Mouse (Mus musculus): ENCODE data around the gene Itga7. TPM values are rescaled to one million over a fixed set of nuclear protein-coding genes. Genes with fewer than 3 reads are reported as not detected.
A peak's percentile ranks its signal among the peaks of the same experiment; 100 is the strongest.

Itga7 gene
- polyA plus RNA-seq, 1 experiment = 635 TPM

DNA sequence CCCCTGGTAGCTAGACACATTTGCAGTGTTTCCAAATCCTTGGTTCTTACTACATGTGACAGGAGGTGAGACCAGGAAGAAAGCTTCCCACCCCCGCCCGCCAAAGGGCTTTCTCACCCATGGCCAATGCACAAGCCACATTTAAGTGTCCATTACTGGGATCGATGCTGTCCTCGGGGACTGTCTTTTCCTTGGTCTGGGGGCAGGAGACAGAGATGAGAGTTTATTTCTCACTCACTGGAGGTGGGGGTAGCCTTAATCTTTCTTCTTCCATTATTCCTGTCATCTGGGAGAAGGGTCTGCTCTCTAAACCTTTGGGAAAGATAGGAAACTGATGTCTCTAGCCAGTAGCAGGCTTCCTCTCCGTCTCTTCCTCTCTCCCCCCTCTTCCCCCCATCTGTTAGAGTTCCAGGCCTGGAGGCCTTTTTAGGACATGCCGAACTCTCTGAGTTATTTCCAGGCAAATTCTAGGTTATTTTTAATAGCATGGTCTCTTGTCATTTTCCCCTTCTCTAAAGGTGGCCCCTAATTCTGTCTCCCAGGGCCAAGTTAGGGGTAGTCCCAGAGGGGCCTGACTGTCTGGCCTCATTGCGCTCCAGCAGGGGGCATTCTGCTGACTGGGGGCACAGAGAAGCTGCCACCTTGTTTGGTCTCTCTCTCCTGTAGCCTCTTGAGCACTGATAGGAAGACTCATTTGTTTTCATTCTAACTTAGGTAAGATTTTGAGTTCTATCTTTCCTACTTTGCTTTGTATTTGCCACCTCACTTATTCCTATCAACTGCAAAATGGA, 1.6 kb downstream of the Itga7 start:
- Histone ChIP-seq H3ac (ENCODE audit: control insufficient read depth, insufficient read length) (peak overlapping the region; percentile 47), H3K79me2 (ENCODE audit: control insufficient read depth, insufficient read depth) (peaks cover 74% of the 10 kb centered on the region), H3K4me3 (peak overlapping the region; percentile 91), H3K27me3 (ENCODE audit: control insufficient read depth, insufficient read depth, insufficient read length) (no peaks in the 10 kb centered on the region), H3K36me3 (ENCODE audit: control insufficient read depth, insufficient read depth) (peaks cover 7% of the 10 kb centered on the region), H3K4me2 (ENCODE audit: low read depth) (peak overlapping the region; percentile 98)
- TF ChIP-seq TCF3 (IDR thresholded peaks at IDR 0.05; ENCODE audit: insufficient read length, low read depth) = no peak
- TF ChIP-seq USF1 (IDR thresholded peaks at IDR 0.05; ENCODE audit: low read depth) = no peak
- no peak for TF ChIP-seq POLR2AphosphoS2 (IDR thresholded peaks at IDR 0.05; ENCODE audit: insufficient read length, low read depth)
- no peak for TF ChIP-seq TCF12 (IDR thresholded peaks at IDR 0.05; ENCODE audit: insufficient read depth, poor library complexity, severe bottlenecking)

DNA sequence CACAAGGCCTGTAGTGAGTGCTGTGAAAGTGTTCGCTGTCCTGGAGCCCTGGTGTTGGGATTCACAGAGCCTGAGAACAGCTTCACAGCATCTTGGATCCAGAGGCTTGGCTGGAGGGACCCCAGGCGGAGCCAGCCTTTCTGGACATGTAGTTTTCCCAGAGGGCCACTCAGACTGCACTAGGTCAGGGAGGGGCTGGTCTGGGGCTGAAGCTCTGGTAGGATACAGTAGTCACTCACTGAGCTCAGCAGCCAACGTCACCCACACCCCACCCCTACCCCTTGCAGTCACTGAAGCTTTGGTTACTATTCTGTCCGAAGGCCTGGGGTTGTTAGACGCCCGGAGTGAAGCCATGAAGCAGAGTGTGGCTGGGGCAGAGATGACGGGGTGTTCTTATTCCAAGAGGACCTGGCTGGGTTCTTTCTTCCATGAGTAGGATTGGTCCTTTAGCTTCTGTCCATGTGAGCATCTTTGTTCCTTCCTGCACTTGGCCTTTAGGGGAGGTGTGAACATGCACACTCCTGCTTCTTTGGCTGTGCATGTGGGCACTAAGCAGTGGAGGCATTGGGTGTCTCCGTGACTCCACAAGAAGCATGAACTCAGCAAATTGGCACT, 2.3 kb downstream of the Itga7 start:
- Histone ChIP-seq H3ac (ENCODE audit: control insufficient read depth, insufficient read length) (peak overlapping the region; percentile 47), H3K27me3 (ENCODE audit: control insufficient read depth, insufficient read depth, insufficient read length) (no peaks in the 10 kb centered on the region), H3K36me3 (ENCODE audit: control insufficient read depth, insufficient read depth) (peaks cover 14% of the 10 kb centered on the region), H3K4me2 (ENCODE audit: low read depth) (peak overlapping the region; percentile 98), H3K4me3 (peak overlapping the region; percentile 91), H3K79me2 (ENCODE audit: control insufficient read depth, insufficient read depth) (peaks cover 82% of the 10 kb centered on the region)
- TF ChIP-seq E2F4 (IDR thresholded peaks at IDR 0.05; ENCODE audit: insufficient read depth) (no peak), POLR2A (IDR thresholded peaks at IDR 0.05; ENCODE audit: insufficient read length, low read depth) (peak; percentile 50), POLR2AphosphoS2 (IDR thresholded peaks at IDR 0.05; ENCODE audit: insufficient read length, low read depth) (peak; percentile 64), MYOD1 (IDR thresholded peaks at IDR 0.05; ENCODE audit: control insufficient read depth in 1 of 3, insufficient read length in 2 of 3, low read depth in 2 of 3) (no peak)

GRCm38 (mm10) chr10:128937756-128938390, 4.3 kb downstream of the Itga7 start:
- Histone ChIP-seq H3K36me3 (ENCODE audit: control insufficient read depth, insufficient read depth) (peaks cover 29% of the 10 kb centered on the region), H3K4me2 (ENCODE audit: low read depth) (peak overlapping the region; percentile 98), H3K27me3 (ENCODE audit: control insufficient read depth, insufficient read depth, insufficient read length) (no peaks in the 10 kb centered on the region), H3K4me3 (peak overlapping the region; percentile 91), H3ac (ENCODE audit: control insufficient read depth, insufficient read length) (no peak overlapping the region), H3K79me2 (ENCODE audit: control insufficient read depth, insufficient read depth) (peaks cover 83% of the 10 kb centered on the region)
- peak; percentile 82 for TF ChIP-seq TCF12 (IDR thresholded peaks at IDR 0.05; ENCODE audit: insufficient read depth, poor library complexity, severe bottlenecking)
- no peak for TF ChIP-seq REST (IDR thresholded peaks at IDR 0.05; ENCODE audit: insufficient read depth, insufficient read length)
- peak; percentile 43 for TF ChIP-seq POLR2A (IDR thresholded peaks at IDR 0.05; ENCODE audit: insufficient read length, low read depth)
- TF ChIP-seq MYOD1 (IDR thresholded peaks at IDR 0.05; ENCODE audit: control insufficient read depth in 1 of 3, insufficient read length in 2 of 3, low read depth in 2 of 3) = peak; percentile 98 to 100 (median 100)
- peak; percentile 71 for TF ChIP-seq TCF3 (IDR thresholded peaks at IDR 0.05; ENCODE audit: insufficient read length, low read depth)
- TF ChIP-seq MYOG (IDR thresholded peaks at IDR 0.05; ENCODE audit: control insufficient read depth in 1 of 3, insufficient read depth in 1 of 3, insufficient read length in 2 of 3, low read depth in 2 of 3) = peak; percentile 79 to 97 (median 82)
- TF ChIP-seq SRF (IDR thresholded peaks at IDR 0.05; ENCODE audit: control insufficient read depth, insufficient read length, low read depth) = peak; percentile 29
- peak; percentile 65 for TF ChIP-seq POLR2AphosphoS2 (IDR thresholded peaks at IDR 0.05; ENCODE audit: insufficient read length, low read depth)
- no peak for TF ChIP-seq USF1 (IDR thresholded peaks at IDR 0.05; ENCODE audit: low read depth)
- no peak for TF ChIP-seq E2F4 (IDR thresholded peaks at IDR 0.05; ENCODE audit: insufficient read depth)
- TF ChIP-seq CEBPB (IDR thresholded peaks at IDR 0.05; ENCODE audit: insufficient read depth, poor library complexity, severe bottlenecking) = no peak
- TF ChIP-seq MAX (IDR thresholded peaks at IDR 0.05; ENCODE audit: low read depth) = no peak

DNA sequence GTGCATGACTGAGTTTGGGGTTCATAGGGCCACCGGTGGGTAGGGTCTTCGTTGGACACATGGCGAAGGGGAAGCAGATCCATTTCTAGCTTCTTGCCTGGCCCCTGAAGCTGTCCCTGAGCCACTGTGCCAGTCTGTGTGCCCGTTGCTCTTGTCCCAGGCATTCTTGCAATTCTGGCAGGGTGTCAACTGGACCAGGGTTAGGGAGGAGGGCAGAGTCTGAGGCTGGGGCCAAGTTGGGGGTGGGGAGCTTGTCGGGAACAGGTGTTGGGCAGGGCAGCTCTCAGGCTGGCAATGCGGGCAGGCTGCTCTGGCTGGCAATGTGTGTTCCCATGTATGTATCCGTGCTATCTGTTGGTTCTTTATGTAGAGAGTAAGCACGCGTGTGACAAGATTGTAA, 4.8 kb downstream of the Itga7 start:
- Histone ChIP-seq H3K36me3 (ENCODE audit: control insufficient read depth, insufficient read depth) (peaks cover 31% of the 10 kb centered on the region), H3K27me3 (ENCODE audit: control insufficient read depth, insufficient read depth, insufficient read length) (no peaks in the 10 kb centered on the region), H3K4me2 (ENCODE audit: low read depth) (peak overlapping the region; percentile 98), H3K79me2 (ENCODE audit: control insufficient read depth, insufficient read depth) (peaks cover 78% of the 10 kb centered on the region), H3ac (ENCODE audit: control insufficient read depth, insufficient read length) (no peak overlapping the region), H3K4me3 (peak overlapping the region; percentile 91)
- TF ChIP-seq SRF (IDR thresholded peaks at IDR 0.05; ENCODE audit: control insufficient read depth, insufficient read length, low read depth) (no peak), MAX (IDR thresholded peaks at IDR 0.05; ENCODE audit: low read depth) (no peak), USF1 (IDR thresholded peaks at IDR 0.05; ENCODE audit: low read depth) (no peak), POLR2A (IDR thresholded peaks at IDR 0.05; ENCODE audit: insufficient read length, low read depth) (peak; percentile 64), REST (IDR thresholded peaks at IDR 0.05; ENCODE audit: insufficient read depth, insufficient read length) (no peak), MYOD1 (IDR thresholded peaks at IDR 0.05; ENCODE audit: control insufficient read depth in 1 of 3, insufficient read length in 2 of 3, low read depth in 2 of 3) (peak; percentile 44 to 99 (median 97)), CEBPB (IDR thresholded peaks at IDR 0.05; ENCODE audit: insufficient read depth, poor library complexity, severe bottlenecking) (peak; percentile 9; the same call in 1 of the 2 replicates), E2F4 (IDR thresholded peaks at IDR 0.05; ENCODE audit: insufficient read depth) (no peak), TCF3 (IDR thresholded peaks at IDR 0.05; ENCODE audit: insufficient read length, low read depth) (peak; percentile 85), POLR2AphosphoS2 (IDR thresholded peaks at IDR 0.05; ENCODE audit: insufficient read length, low read depth) (peak; percentile 72), TCF12 (IDR thresholded peaks at IDR 0.05; ENCODE audit: insufficient read depth, poor library complexity, severe bottlenecking) (peak; percentile 89), MYOG (IDR thresholded peaks at IDR 0.05; ENCODE audit: control insufficient read depth in 1 of 3, insufficient read depth in 1 of 3, insufficient read length in 2 of 3, low read depth in 2 of 3) (peak; percentile 62 to 99 (median 96))
